Mouse (Mus musculus): ENCODE data around the gene Idh1.

The Idh1 gene

DNA sequence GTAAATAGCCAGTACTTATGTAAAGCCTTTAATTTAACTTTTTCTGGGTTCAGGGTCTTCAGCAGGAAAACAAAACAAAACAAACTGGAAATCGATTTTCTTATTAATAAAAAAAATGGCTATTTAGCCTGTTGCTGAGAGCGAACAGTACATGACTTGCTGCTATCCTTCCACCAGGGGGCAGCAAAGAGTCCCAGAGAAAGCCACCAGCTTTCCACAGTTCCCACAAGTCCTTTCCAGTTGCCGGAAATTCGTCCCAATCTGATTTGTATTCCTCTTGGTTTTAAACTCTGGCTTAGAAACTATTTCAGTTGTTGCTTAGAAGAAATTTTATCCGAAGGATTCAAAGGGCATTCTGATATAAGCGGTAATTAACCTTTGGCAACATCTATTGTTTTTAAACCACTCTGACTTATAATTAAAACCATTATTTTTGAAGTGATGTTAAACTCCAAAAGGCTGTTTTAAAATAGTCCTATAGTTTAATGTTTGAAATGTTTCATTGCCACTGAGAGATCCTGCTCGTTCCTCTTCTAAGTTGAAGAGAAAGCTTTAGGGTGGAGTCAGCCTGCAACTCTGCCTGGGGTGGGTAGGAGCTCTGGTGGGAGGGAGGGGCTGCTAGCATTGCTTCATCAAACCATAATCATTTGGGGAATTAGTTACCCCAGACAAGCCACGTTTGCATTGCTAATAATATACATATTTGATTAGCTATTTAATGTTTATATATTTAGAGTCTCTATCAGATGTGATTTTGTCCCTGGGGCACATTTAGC, 74.1 kb downstream of the Idh1 start:
- peak; percentile 91 for DNase-seq

GRCm38 (mm10) chr1:65109756-65110435, 76.4 kb downstream of the Idh1 start:
- no peak for DNase-seq

GRCm38 (mm10) chr1:65109196-65109595, 77.1 kb downstream of the Idh1 start:
- DNase-seq = no peak
